Mouse (Mus musculus): Measurements from ENCODE around the gene Bcl7a. TPM values are rescaled to one million over a fixed set of nuclear protein-coding genes. Genes with fewer than 3 reads are reported as not detected.

The Bcl7a gene
- polyA plus RNA-seq (2012; rRNA removed): 52.3 and 57.0 TPM in 2 replicates

DNA sequence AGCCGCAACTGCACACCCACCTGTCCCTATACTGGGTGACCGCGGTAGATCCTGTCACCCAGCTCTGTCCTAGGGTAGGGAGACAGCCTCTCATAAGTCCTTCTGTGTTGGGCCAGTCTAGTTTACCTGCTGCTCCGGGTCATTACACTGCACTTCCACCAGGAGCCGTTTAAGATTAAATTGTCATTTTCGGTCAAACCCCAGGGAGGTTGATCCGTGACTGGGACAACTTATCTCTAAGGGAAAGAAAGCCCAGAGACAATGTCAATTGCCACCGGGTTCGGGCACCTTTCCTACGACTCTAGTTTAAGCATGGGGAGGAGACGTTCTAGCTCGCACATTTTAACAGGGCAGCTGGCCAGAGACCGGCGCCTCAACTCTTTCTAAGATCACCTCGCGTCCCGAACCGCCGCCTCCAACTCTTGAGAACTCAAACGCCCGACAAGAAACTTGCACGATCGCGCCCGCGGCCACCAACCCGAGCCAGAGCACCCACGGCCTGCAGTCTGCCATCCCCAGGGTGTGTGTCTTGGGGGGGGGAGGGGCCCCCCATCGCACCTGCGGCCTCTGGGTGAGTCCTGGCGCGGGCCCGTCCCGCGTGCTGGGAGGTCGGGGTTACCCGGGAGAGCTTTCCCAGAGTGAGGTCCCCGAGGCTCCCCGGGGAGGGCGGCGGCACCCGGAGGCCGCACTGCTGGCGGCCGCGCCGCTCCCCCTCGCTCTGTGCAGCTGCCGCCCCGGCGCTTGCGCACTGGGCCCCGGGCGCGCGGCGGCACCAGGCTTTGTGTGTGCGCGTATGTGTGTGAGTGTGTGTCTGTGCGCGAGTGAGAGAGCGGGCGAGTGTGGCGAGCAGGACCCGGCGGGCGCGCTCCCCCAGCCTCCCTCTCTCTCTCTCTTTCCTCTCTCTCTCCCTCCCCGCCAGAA lies at the start of gene Bcl7a:
TSS of gene Bcl7a (plus strand) at position 128 of the 921 bp plus-strand sequence.

DNA sequence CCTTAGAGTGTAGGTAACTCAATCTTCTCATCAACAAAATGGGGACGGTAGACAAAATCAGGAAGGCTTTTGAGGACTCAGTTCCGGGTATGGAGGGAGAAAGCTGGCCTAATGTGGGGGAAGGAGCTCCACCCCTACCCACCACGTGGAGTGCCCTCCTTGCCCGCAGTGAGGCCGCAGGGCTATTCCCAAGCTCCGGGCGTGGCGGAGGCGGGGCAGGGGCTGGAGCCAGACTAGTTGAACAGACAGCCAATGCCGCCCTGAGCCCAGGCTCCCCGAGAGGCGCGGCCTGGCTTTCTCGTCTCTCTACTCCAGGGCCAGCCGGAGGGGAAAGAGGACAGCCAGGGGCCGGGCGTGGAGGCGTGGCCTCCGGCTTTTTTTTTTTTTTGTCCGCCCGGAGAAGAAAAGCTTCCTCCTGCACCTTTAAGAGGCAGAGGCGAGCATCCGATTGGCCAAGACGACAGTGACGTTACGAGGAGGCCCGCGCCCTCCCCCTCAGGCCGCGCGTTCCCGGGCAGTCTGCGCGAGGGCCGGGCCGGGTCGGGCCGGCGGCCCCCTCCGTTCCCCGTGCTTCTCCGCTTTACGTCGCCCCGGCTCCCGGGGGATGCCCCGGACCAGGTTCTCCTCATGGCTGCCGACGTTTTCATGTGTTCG lies 50.8 kb downstream of the Bcl7a start, which contains the start of gene Mlxip:
TSS of gene Mlxip (plus strand) at position 496 of the 654 bp plus-strand sequence.

Other genes starting within 250 kb of the Bcl7a start
- 2.1 and 3.3 TPM in 2 replicates for gene Rhof, start 211.1 kb upstream of the Bcl7a start, polyA plus RNA-seq (2012; rRNA removed)
- 14.5 and 14.8 TPM in 2 replicates for gene Setd1b, start 201.6 kb upstream of the Bcl7a start, polyA plus RNA-seq (2012; rRNA removed)
- 38.8 and 63.0 TPM in 2 replicates for gene Psmd9, start 174.4 kb upstream of the Bcl7a start, polyA plus RNA-seq (2012; rRNA removed)
- gene Hpd, start 161.1 kb upstream of the Bcl7a start, polyA plus RNA-seq (2012; rRNA removed): 0.22 and 0.25 TPM in 2 replicates
- gene Wdr66, start 91.7 kb upstream of the Bcl7a start, polyA plus RNA-seq (2012; rRNA removed): 4.6 and 5.1 TPM in 2 replicates
- 19.9 and 27.5 TPM in 2 replicates for gene Mlxip, start 51.0 kb downstream of the Bcl7a start, polyA plus RNA-seq (2012; rRNA removed)
- gene Lrrc43, start 145.5 kb downstream of the Bcl7a start, polyA plus RNA-seq (2012; rRNA removed): 0.04 and 0.05 TPM in 2 replicates
- gene Il31, start 145.7 kb downstream of the Bcl7a start, polyA plus RNA-seq (2012; rRNA removed): not detected in 2 replicates
- gene B3gnt4, start 166.6 kb downstream of the Bcl7a start, polyA plus RNA-seq (2012; rRNA removed): 1.1 and 2.4 TPM in 2 replicates
- 89.4 and 110 TPM in 2 replicates for gene Diablo, start 180.3 kb downstream of the Bcl7a start, polyA plus RNA-seq (2012; rRNA removed)
- gene Gm49027, start 181.7 kb downstream of the Bcl7a start, polyA plus RNA-seq (2012; rRNA removed): 4.1 and 5.3 TPM in 2 replicates
- gene Vps33a, start 229.2 kb downstream of the Bcl7a start, polyA plus RNA-seq (2012; rRNA removed): 23.4 and 27.0 TPM in 2 replicates